Mouse (Mus musculus): Measurements from ENCODE around the gene Slc2a10. TPM values are rescaled to one million over a fixed set of nuclear protein-coding genes. Genes with fewer than 3 reads are reported as not detected.
"Not testable (repeated sequence)": the region's sequence is repeated elsewhere in the genome, so short reads cannot be mapped to it uniquely, and the experiment has no call there.

Gene Slc2a10
- polyA plus RNA-seq, 1 experiment from 2014 or later: 0.46 TPM

DNA sequence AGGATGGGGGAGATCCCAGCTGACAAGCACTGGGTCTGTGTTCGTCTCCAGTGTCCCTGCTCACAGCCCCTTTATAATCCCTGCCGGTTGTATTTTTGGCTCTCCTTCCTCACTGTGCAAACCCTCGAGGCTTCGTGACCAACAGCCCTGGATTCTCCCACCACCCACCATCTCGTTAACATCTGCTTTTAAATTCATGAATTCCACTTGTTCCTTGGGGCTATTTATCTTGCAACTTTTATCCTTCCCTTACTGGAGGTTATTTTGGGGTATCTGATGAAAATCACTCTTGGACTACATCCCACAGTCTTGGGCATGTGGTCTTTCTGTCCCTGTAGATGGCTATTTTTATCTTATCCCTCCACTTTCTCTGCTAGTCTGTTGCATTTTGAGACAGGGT lies 6.9 kb downstream of the Slc2a10 start:
- DNase-seq: no peak
- H3K4me2 ChIP-seq: no peak overlapping the region
- H3K36me3 ChIP-seq: no peaks in the 10 kb centered on the region
- no peaks in the 10 kb centered on the region for H3K9me3 ChIP-seq (replicated peaks)
- no peak overlapping the region for H3K4me3 ChIP-seq (replicated peaks)
- WGBS (ENCODE audit: insufficient replicate concordance): 58% methylated on average over 5 of the region's 5 CpGs
- no peak for ATAC-seq (ENCODE audit: low read depth)
- H3K27ac ChIP-seq: no peak overlapping the region
- no peaks in the 10 kb centered on the region for H3K4me1 ChIP-seq (replicated peaks)
- H3K9ac ChIP-seq: no peak overlapping the region
- peaks cover 4% of the 10 kb centered on the region; the same call in 1 of the 2 replicates for H3K27me3 ChIP-seq

DNA sequence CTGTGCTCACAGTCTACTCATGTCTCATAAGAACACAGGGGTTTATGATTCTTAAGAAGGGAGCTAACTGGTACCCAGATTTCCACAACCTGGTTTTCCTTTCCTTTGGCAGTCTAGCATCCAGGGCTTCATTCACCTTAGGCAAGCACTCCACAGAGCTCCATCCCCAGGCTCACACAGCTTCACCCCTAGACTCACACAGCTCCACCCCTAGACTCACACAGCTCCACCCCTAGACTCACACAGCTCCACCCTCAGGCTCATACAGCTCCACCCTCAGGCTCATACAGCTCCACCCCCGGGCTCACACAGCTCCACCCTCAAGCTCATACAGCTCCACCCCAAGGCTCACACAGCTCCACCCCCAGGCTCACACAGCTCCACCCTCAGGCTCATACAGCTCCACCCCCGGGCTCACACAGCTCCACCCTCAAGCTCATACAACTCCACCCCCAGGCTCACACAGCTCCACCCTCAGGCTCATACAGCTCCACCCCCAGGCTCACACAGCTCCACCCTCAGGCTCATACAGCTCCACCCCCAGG lies 7.4 kb downstream of the Slc2a10 start:
- H3K9me3 ChIP-seq (replicated peaks); H3K9ac ChIP-seq; H3K4me2 ChIP-seq; H3K36me3 ChIP-seq; ATAC-seq (ENCODE audit: low read depth); H3K27ac ChIP-seq; H3K27me3 ChIP-seq; H3K4me3 ChIP-seq (replicated peaks); H3K4me1 ChIP-seq (replicated peaks); DNase-seq: not testable (repeated sequence)
- 51% methylated on average over 2 of the region's 2 CpGs for WGBS (ENCODE audit: insufficient replicate concordance)

DNA sequence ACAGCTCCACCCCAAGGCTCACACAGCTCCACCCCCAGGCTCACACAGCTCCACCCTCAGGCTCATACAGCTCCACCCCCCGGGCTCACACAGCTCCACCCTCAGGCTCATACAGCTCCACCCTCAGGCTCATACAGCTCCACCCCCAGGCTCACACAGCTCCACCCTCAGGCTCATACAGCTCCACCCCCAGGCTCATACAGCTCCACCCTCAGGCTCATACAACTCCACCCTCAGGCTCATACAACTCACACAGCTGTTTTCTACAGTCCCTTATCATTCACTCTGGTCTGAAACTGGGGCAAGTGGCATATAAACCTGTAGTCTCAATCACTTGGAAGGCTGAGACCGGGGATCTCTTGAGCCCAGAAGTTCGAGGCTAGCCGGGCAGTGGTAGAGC lies 7.9 kb downstream of the Slc2a10 start:
- WGBS (ENCODE audit: insufficient replicate concordance): 71% methylated on average over 4 of the region's 4 CpGs
- ATAC-seq (ENCODE audit: low read depth): not testable (repeated sequence)

DNA sequence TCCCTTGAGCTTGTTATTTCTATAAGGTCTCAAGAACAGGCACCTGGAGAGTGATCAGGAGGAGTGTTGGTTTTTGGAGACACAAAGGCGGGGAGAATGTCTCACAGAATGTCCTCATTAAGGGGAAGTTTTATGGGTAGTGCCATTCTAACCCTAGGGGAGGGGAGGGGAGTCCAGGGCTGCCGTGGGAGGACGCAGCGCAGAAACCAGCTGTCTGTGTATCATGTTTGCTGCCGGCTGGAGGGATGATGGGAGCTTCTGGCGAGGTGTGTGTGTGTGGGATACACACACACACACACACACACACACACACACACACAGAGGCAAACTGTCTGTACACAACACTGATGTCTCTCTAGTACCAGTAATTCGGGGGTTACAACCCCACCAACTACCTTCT lies 8.8 kb downstream of the Slc2a10 start:
- H3K4me1 ChIP-seq (replicated peaks): no peaks in the 10 kb centered on the region
- H3K9me3 ChIP-seq (replicated peaks): no peaks in the 10 kb centered on the region
- no peak overlapping the region for H3K27ac ChIP-seq
- DNase-seq (no peak), ATAC-seq (ENCODE audit: low read depth) (no peak)
- H3K4me3 ChIP-seq (replicated peaks): no peak overlapping the region
- no peak overlapping the region for H3K4me2 ChIP-seq
- no peak overlapping the region for H3K9ac ChIP-seq
- 50% methylated on average over 7 of the region's 7 CpGs for WGBS (ENCODE audit: insufficient replicate concordance)
- H3K27me3 ChIP-seq: no peaks in the 10 kb centered on the region
- H3K36me3 ChIP-seq: no peaks in the 10 kb centered on the region

More for the DNA sequence above, 7.9 kb downstream of the Slc2a10 start:
- not testable (repeated sequence) for H3K27me3 ChIP-seq; H3K4me1 ChIP-seq (replicated peaks); H3K9me3 ChIP-seq (replicated peaks); H3K4me2 ChIP-seq; DNase-seq; H3K9ac ChIP-seq; H3K36me3 ChIP-seq; H3K27ac ChIP-seq; H3K4me3 ChIP-seq (replicated peaks)

DNA sequence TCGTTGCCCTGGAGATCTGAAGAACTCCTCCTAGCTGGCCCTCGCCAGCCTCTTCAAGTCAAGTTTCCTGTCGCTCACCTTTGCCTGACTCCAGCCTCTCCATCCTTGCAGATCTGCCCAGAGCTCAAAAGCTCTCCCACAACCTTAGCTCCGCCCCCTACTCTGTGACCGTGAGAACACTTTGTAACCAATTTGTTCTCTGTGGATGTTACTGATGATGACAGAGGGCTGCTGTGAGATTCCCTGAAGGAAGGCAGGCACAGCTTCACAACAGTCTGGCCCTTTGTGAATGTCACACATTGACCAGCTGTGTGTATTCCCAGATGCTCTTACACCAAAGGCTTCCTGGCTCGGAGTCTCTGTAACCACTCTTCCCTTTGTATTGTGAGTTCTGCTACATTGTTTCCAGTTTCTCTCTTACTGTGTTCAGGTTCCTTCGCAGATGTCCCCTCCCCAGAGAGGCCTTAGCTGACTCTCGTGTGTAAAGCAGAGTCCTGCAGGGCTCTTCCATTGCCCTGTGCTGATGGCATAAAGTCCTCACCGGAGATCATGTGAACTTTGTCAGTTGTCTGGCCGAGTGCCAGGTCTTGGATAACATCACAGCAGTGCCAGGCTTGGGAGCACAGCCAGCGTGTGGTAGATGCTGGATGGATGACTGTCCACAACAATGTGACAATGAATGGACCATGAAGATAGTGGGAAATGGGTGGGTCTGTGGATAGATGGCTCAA lies 9.4 kb downstream of the Slc2a10 start:
- Histone ChIP-seq H3K27me3 (no peaks in the 10 kb centered on the region), H3K4me3 (replicated peaks) (no peak overlapping the region), H3K4me2 (no peak overlapping the region), H3K27ac (no peak overlapping the region), H3K36me3 (no peaks in the 10 kb centered on the region), H3K9me3 (replicated peaks) (no peaks in the 10 kb centered on the region), H3K9ac (no peak overlapping the region), H3K4me1 (replicated peaks) (no peaks in the 10 kb centered on the region)
- DNase-seq: no peak
- WGBS (ENCODE audit: insufficient replicate concordance): 33% methylated on average over 11 of the region's 11 CpGs
- ATAC-seq (ENCODE audit: low read depth): no peak

DNA sequence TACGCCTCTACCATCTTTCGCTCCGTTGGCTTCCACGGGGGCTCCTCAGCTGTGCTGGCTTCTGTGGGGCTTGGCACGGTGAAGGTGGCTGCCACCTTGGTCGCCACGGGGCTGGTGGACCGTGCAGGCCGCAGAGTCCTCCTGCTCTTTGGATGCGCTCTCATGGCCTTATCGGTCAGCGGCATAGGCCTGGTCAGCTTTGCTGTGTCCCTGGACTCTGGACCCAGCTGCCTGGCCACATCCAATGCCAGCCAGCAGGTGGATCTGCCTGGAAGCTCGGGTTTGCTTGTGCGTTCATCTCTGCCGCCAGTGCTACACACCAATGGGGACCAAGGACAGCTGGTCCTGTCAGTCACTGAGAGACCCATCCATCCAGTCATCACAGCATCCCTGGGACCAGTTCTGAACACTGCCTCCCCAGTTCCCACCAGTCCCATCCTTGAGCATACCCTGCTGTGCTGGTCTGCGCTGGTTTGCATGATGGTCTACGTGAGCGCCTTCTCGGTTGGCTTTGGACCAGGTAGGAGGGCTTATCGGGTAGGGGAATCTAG lies 11.7 kb downstream of the Slc2a10 start:
- H3K9ac ChIP-seq: no peak overlapping the region
- no peaks in the 10 kb centered on the region for H3K27me3 ChIP-seq
- H3K4me2 ChIP-seq: no peak overlapping the region
- WGBS (ENCODE audit: insufficient replicate concordance): 85% methylated on average over 20 of the region's 20 CpGs
- H3K4me1 ChIP-seq (replicated peaks): no peaks in the 10 kb centered on the region
- DNase-seq: no peak
- ATAC-seq (ENCODE audit: low read depth): no peak
- H3K36me3 ChIP-seq: no peaks in the 10 kb centered on the region
- H3K9me3 ChIP-seq (replicated peaks): no peaks in the 10 kb centered on the region
- no peak overlapping the region for H3K4me3 ChIP-seq (replicated peaks)
- H3K27ac ChIP-seq: no peak overlapping the region

DNA sequence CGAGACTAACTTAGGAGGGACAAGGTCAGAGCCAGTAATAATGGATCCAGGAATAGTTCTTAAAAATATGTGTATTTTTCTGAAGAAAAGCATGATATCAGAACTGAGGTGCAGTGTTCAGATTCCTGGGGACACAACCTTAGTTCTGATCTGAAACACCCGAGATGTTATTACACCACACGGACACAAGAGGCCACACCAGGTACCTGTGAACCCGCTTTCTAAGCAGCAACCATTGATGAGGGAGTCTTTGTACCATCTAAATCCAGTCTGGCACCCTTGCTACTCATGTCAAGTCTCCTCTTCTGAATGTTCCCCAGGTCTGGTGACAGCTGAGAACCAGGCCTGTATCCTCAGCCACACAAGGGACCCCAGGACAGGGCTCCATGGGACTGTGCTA lies 22.0 kb downstream of the Slc2a10 start:
- no peak overlapping the region for H3K4me2 ChIP-seq
- WGBS (ENCODE audit: insufficient replicate concordance): 41% methylated on average over 4 of the region's 4 CpGs
- DNase-seq: no peak
- H3K9ac ChIP-seq: no peak overlapping the region
- no peaks in the 10 kb centered on the region for H3K36me3 ChIP-seq
- no peaks in the 10 kb centered on the region for H3K9me3 ChIP-seq (replicated peaks)
- H3K27ac ChIP-seq: no peak overlapping the region
- H3K4me3 ChIP-seq (replicated peaks): no peak overlapping the region
- no peak for ATAC-seq (ENCODE audit: low read depth)
- no peaks in the 10 kb centered on the region for H3K4me1 ChIP-seq (replicated peaks)
- no peaks in the 10 kb centered on the region for H3K27me3 ChIP-seq

DNA sequence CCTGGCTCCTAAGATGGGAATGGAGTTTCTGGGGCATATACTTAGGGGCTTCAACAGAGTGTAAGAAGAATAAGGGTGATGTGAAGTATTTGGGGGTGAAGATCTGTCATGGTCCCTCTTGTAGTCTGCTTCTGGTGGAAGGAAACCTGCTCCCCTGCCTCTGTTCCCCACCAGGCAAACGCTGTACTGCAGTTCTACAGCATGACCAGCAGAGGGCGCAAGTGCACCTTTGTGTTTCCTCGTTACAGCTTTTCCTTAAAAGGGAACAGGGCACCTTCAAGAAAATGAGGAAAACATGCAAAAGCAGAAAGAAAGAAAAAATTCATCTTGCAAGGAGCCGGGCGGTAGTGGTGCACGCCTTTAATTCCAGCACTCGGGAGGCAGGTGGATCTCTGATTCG lies 25.5 kb downstream of the Slc2a10 start:
- Histone ChIP-seq H3K36me3 (no peaks in the 10 kb centered on the region), H3K9me3 (replicated peaks) (no peaks in the 10 kb centered on the region), H3K4me1 (replicated peaks) (no peaks in the 10 kb centered on the region), H3K9ac (no peak overlapping the region), H3K27me3 (no peaks in the 10 kb centered on the region), H3K4me2 (no peak overlapping the region), H3K27ac (no peak overlapping the region), H3K4me3 (replicated peaks) (no peak overlapping the region)
- WGBS (ENCODE audit: insufficient replicate concordance): 16% methylated on average over 8 of the region's 8 CpGs
- peak; percentile 11 for DNase-seq
- no peak for ATAC-seq (ENCODE audit: low read depth)

DNA sequence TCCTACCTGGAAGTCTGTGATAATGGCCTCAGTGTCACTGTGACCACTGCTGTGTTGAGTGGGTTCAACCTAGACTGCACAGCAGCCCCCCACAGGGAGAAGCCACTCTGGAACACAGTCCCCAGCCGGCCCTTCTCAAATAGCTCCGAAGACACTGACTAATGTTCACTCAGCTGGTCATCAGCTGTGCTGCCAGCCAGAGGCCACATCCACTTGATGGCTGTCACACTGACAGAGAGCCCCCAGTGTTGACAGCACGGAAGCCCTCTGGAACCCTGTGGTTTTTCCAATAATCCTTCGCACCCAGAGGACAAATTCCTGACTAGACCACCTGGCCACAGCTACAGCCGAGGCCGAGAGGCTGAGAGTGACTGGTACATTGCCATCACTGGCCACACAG lies 30.2 kb downstream of the Slc2a10 start:
- DNase-seq (no peak), ATAC-seq (ENCODE audit: low read depth) (no peak)
- no peak overlapping the region for H3K4me3 ChIP-seq (replicated peaks)
- 68% methylated on average over 6 of the region's 6 CpGs for WGBS (ENCODE audit: insufficient replicate concordance)
- H3K9me3 ChIP-seq (replicated peaks): no peaks in the 10 kb centered on the region
- H3K4me2 ChIP-seq: no peak overlapping the region
- H3K36me3 ChIP-seq: no peaks in the 10 kb centered on the region
- no peak overlapping the region for H3K9ac ChIP-seq
- no peaks in the 10 kb centered on the region for H3K27me3 ChIP-seq
- H3K27ac ChIP-seq: no peak overlapping the region
- no peaks in the 10 kb centered on the region for H3K4me1 ChIP-seq (replicated peaks)

DNA sequence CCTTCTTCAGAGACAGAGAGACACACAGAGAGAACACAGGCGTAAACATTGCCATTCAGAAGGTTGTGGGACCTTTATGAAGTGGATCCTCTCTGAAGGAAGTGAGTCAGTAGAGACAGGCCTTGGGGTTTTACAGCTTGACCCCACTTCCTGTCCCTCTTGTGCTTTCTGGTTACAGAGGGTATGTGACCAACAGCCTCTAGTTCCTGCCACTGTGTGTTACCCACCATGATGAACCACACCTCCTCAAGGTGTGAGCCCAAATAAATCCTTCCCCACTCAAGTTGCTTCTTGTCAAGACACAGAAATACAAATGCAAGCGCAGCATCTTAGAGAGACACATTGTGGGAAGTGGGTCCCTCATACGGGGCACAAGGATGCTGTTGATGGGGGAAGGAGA lies 37.4 kb downstream of the Slc2a10 start:
- Histone ChIP-seq H3K27me3 (0 out of 2 replicates have a peak, but pooled peaks cover 3% of the 10 kb centered on the region), H3K4me2 (no peak overlapping the region), H3K4me1 (replicated peaks) (no peaks in the 10 kb centered on the region), H3K27ac (no peak overlapping the region), H3K9ac (no peak overlapping the region), H3K36me3 (no peaks in the 10 kb centered on the region), H3K4me3 (replicated peaks) (no peak overlapping the region), H3K9me3 (replicated peaks) (no peaks in the 10 kb centered on the region)
- DNase-seq (no peak), ATAC-seq (ENCODE audit: low read depth) (no peak)
- 49% methylated on average over 3 of the region's 3 CpGs for WGBS (ENCODE audit: insufficient replicate concordance)

DNA sequence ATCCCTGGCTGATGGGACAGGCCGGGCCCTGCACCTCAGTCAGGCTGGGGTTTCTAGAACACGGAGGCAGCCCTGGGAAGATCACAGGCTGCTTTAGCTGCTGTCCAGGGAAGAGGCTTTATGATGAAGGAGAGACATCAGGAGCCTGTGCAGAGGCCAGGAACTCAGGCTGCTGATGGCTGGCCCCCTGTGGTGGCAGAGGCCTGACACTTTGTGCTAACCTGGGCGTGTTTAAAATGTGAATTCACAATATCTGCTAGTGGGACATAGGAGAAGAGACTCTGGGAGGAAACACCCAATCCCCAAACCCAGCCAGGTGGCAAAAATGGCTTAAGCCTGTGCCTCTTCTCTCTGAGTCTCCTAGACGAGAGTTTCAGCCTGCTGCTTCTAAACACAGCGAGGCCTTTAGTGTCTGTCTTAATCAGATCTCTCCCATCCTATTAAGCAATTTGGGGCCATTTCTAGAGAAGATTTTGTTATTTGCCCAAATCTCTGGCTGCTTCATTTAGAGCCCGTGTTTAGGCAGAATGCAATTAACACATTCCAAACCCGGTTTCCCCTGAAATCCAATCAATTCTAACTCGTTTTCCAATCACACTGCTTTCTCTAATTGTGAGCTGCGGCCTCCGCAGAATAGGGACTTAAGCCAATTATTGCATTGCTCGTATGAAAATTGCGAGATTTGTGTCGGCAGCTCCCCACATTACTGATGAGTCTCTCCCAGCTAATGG lies 39.5 kb downstream of the Slc2a10 start:
- Histone ChIP-seq H3K36me3 (no peaks in the 10 kb centered on the region), H3K4me3 (replicated peaks) (no peak overlapping the region), H3K9ac (no peak overlapping the region), H3K27ac (no peak overlapping the region), H3K27me3 (0 out of 2 replicates have a peak, but pooled peaks cover 3% of the 10 kb centered on the region), H3K4me1 (replicated peaks) (no peaks in the 10 kb centered on the region), H3K9me3 (replicated peaks) (no peaks in the 10 kb centered on the region), H3K4me2 (no peak overlapping the region)
- no peak for ATAC-seq (ENCODE audit: low read depth)
- no peak for DNase-seq
- 58% methylated on average over 13 of the region's 13 CpGs for WGBS (ENCODE audit: insufficient replicate concordance)
